8 mouse cellular contexts compared by ENCODE assay signal in the genomic region with DNA sequence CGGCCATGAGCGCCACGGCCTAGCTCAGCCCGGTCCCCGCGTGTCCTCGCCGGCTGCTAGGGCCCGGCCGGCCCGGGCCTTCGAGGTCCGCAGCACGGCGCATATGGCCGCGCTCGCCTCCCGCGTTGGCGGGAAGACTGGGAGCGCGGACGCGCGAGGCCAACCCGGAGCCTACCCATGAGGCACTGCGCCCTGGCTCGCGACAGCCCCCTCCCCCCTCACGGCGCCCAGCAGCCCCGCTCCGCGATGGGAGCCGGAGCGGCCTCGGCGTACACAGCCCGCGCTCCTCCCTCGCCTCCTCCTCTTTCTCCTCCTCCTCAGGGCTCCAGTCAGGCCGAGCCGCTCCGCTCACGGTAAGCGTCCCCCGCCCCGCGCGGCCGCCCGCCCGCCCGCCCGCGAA. TPM values are rescaled to one million over a fixed set of nuclear protein-coding genes. Genes with fewer than 3 reads are reported as not detected.
DNase-seq lines count a peak whose midpoint lies in the region; ATAC-seq lines count a peak whose summit lies in the region.

A gene (plus strand): TSS at position 184 of the 400 bp plus-strand sequence.

- H3K9ac ChIP-seq in hindbrain, embryonic 13.5 days = peak within 1 kb of the TSS; percentile 91

- H3K36me3 ChIP-seq in hindbrain, embryonic 13.5 days = no peaks in the 10 kb centered on the region

- ATAC-seq in hindbrain, embryonic 13.5 days (ENCODE audit: low FRiP score) = peak; percentile 99

- H3K4me1 ChIP-seq in hindbrain, embryonic 13.5 days (replicated peaks) = peaks cover 24% of the 10 kb centered on the region

- peak within 1 kb of the TSS; percentile 69 for H3K4me2 ChIP-seq in hindbrain, embryonic 13.5 days

- H3K27ac ChIP-seq in hindbrain, embryonic 13.5 days = peak within 1 kb of the TSS; percentile 99

- peak; percentile 89 for DNase-seq in NIH3T3 (ENCODE audit: low read depth)
- peak; percentile 95 to 97 for DNase-seq in cerebellum, postnatal 10 days
- peak; percentile 79 to 86 for DNase-seq in frontal cortex, postnatal 14 days (ENCODE audit: low spot score in 2 of 2)
- DNase-seq in layer of hippocampus, postnatal 25 days (ENCODE audit: extremely low spot score in 1 of 2, low spot score in 1 of 2) = peak; percentile 76 to 81
- DNase-seq in lung, postnatal 25 days (ENCODE audit: low spot score) = peak; percentile 94
- DNase-seq in retina, embryonic 14.5 days (ENCODE audit: low spot score) = peak; percentile 92
- DNase-seq in thymus, postnatal 4 days = peak; percentile 94

- no peaks in the 10 kb centered on the region for H3K9me3 ChIP-seq in hindbrain, embryonic 13.5 days

- H3K27me3 ChIP-seq in hindbrain, embryonic 13.5 days = no peaks in the 10 kb centered on the region

- H3K4me3 ChIP-seq in hindbrain, embryonic 13.5 days = peak within 1 kb of the TSS; percentile 61

- 1% methylated on average over 48 of the region's 57 CpGs for WGBS in hindbrain, embryonic 13.5 days

RNA-seq across cellular contexts. Expression of the gene that starts here (rescaled TPM):
- 49.9 and 51.0 TPM in 2 replicates for polyA plus RNA-seq in hindbrain, embryonic 13.5 days (2015; fragmentation: Nextera tagmentation; extraction: Ambion mirVana)
- total RNA-seq in layer of hippocampus, postnatal 25 days (2021) = 10 to 100 TPM; 42.3 to 54.1 TPM

Comparison
In these comparisons a context has a peak if more than half of its experiments do, and no peak if none do; other contexts are left out.
1. Peak in every context shown above with its lines: DNase-seq, ATAC-seq, H3K4me3 ChIP-seq and H3K27ac ChIP-seq.